Mouse (Mus musculus) E14TG2a.4 (cell line): ENCODE measurements around the gene Pkp3.

Source experiments
- CTCF ChIP-seq: conservative IDR thresholded peaks from 2 replicates; pipeline ENCODE4 v1.5.1; 2014; ENCODE audit warnings: low read length
- NANOG ChIP-seq: IDR thresholded peaks from 2 replicates; pipeline ENCODE4 v1.6.1; 2014; ENCODE audit warnings: borderline replicate concordance, low read length, mixed read lengths
- POU5F1 ChIP-seq: IDR thresholded peaks from 2 replicates; pipeline ENCODE4 v1.6.1; 2014; ENCODE audit warnings: low read length, borderline replicate concordance

DNA sequence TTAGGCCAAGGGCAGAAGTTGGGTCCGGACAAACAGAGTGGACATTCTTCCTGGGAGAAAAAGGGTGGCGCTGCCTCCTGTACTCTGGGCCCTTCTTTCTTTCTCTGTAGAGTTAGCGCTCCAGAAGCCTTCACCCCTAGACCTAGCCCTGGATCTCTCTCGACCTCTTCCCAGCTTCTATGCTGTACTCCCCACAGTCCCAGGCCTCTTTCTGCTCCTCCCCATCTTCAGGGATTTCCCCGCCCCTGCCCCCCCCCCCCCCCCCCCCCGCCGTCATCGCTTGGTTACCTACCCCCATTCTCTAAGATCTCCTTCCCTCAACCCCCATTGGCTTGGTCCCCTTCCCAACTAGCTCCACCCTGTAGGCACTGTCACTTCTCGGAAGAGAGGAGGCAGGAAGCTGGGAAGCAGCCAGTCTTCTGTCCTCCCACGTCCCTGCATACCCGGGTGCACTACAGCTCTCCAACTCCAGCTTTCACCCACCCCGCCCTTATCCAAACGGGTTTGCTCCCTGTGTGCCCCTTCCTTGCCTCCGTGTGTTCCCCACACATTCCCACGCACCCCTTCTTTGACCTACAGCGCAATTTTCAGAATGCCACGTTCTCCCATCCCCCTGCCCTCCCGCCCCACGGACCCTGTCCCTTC, 30.3 kb upstream of the Pkp3 start:
- TF ChIP-seq CTCF (no peak), POU5F1 (no peak), NANOG (no peak)
